Mouse (Mus musculus) neutrophil, adult 65 days (primary cell): ENCODE results near the gene Slc24a1. TPM values are rescaled to one million over a fixed set of nuclear protein-coding genes. Genes with fewer than 3 reads are reported as not detected.

Experiments used
- total RNA-seq: library from RNA; stranded (reverse); gene quantifications from 2 replicates; pipeline ENCODE4 v1.2.4, GENCODE M21; 2023

Gene Slc24a1
- not detected in 2 replicates for total RNA-seq

GRCm38 (mm10) chr9:64951161-64951657 lies at the start of gene Slc24a1:
Gene Slc24a1 (minus strand): TSS chr9:64951607.

GRCm38 (mm10) chr9:64960117-64960977 lies 8.9 kb upstream of the Slc24a1 start, which contains the start of gene Ints14:
Gene Ints14 (plus strand): TSS chr9:64960905.

Other genes starting within 250 kb of the Slc24a1 start
- 269 TPM in 2 replicates for gene Rab11a, start 213.8 kb downstream of the Slc24a1 start, total RNA-seq
- gene Dennd4a, start 140.3 kb downstream of the Slc24a1 start, total RNA-seq, result 192 and 289 TPM in 2 replicates
- gene Ints14, start 9.3 kb upstream of the Slc24a1 start, total RNA-seq, result 15.9 and 17.9 TPM in 2 replicates
- gene Hacd3, start 70.1 kb upstream of the Slc24a1 start, total RNA-seq, result 3.5 and 5.0 TPM in 2 replicates
- gene Dpp8, start 80.8 kb upstream of the Slc24a1 start, total RNA-seq, result 55.7 and 77.8 TPM in 2 replicates
- gene Igdcc4, start 149.9 kb upstream of the Slc24a1 start, total RNA-seq, result 0.14 TPM in 1 of 2 replicates, not detected in the other
- not detected in 2 replicates for gene Igdcc3, start 189.6 kb upstream of the Slc24a1 start, total RNA-seq
- 2.6 and 2.9 TPM in 2 replicates for gene Parp16, start 243.7 kb upstream of the Slc24a1 start, total RNA-seq